Mouse (Mus musculus) liver, embryonic 16.5 days (tissue): ENCODE results near the gene Slc1a4. TPM values are rescaled to one million over a fixed set of nuclear protein-coding genes. Genes with fewer than 3 reads are reported as not detected.

Experiments used
- ATAC-seq: fragments of 200-750 bp; cut with Nextera tagmentation; 2 replicates; pipeline ENCODE4 v1.8.0; 2017; ENCODE audit warnings: low read depth, mild to moderate bottlenecking, moderate number of reproducible peaks, moderate library complexity
- H3K27ac ChIP-seq: fragments of 300-500 bp; sonication (generic); 2 replicates; pipeline ENCODE4 v1.5.1; 2014; ENCODE audit warnings: mild to moderate bottlenecking, low read length
- H3K27me3 ChIP-seq: fragments of 300-500 bp; sonication (generic); 2 replicates; pipeline ENCODE4 v1.6.1; 2014; ENCODE audit warnings: low read depth, low read length, mixed read lengths; ENCODE audit not compliant: control insufficient read depth, insufficient read depth
- H3K36me3 ChIP-seq: fragments of 300-500 bp; sonication (generic); 2 replicates; pipeline ENCODE4 v1.6.1; 2014; ENCODE audit warnings: mild to moderate bottlenecking; ENCODE audit not compliant: control insufficient read depth, insufficient read depth
- H3K4me1 ChIP-seq: fragments of 300-500 bp; sonication (generic); 2 replicates; pipeline ENCODE4 v1.6.1; 2014; ENCODE audit warnings: low read depth, low read length, mixed read lengths; ENCODE audit not compliant: control insufficient read depth
- H3K4me2 ChIP-seq: fragments of 300-500 bp; sonication (generic); 2 replicates; pipeline ENCODE4 v1.6.1; 2014; ENCODE audit warnings: low read depth, low read length, mixed read lengths
- H3K4me3 ChIP-seq: fragments of 300-500 bp; sonication (generic); 2 replicates; pipeline ENCODE4 v1.5.1; 2014; ENCODE audit warnings: low read depth, mild to moderate bottlenecking, low read length
- H3K9ac ChIP-seq: fragments of 300-500 bp; sonication (generic); 2 replicates; pipeline ENCODE4 v1.6.1; 2014; ENCODE audit warnings: low read depth, low read length
- H3K9me3 ChIP-seq: fragments of 300-500 bp; sonication (generic); replicated peaks from 2 replicates; pipeline ENCODE4 v1.6.1; 2016; ENCODE audit warnings: low read length; ENCODE audit not compliant: control insufficient read depth
- WGBS: fragments of 180-500 bp; shearing (Covaris S2); extraction: QIAGEN DNeasy Blood & Tissue Kit; methylation state at CpG from one replicate; pipeline ENCODE4 v1.1.7; 2014; ENCODE audit not compliant: insufficient replicate concordance; 5-methylcytosine and 5-hydroxymethylcytosine counted together
- polyA plus RNA-seq: library from polyadenylated mRNA; unstranded; fragments of >200 nt; fragmentation: Nextera tagmentation; extraction: Ambion mirVana; gene quantifications from 2 replicates; pipeline ENCODE4 v1.2.1, GENCODE M21; 2015

Gene Slc1a4
- polyA plus RNA-seq, 1 experiment from 2014 or later: 15.0 TPM

DNA sequence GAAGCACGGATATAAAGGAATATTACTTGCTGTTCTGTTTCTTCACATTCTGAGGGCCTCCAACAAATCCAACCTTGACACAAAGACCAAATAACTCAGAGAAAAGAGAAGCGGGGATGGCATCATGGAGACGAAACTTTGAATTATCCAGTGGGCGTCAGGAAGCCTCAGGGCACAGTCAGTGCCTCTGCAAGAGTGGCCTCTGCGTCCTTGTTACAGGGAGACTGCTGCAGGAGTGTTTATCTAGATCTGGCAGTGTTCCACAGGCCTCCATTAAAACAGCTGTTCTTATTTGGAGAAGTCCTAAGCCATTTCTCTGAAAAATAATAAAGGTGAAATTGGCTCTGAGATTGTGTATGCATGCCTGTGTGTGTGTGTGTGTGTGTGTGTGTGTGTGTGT is 51.5 kb downstream of the Slc1a4 start:
- Histone ChIP-seq H3K9ac (no peak overlapping the region), H3K27ac (no peak overlapping the region), H3K9me3 (no peaks in the 10 kb centered on the region), H3K4me1 (no peaks in the 10 kb centered on the region), H3K4me2 (no peak overlapping the region), H3K36me3 (no peaks in the 10 kb centered on the region), H3K4me3 (no peak overlapping the region), H3K27me3 (no peaks in the 10 kb centered on the region)
- ATAC-seq: no peak
- WGBS: 50% methylated on average over 5 of the region's 5 CpGs

GRCm38 (mm10) chr11:20278702-20279101 is 53.8 kb downstream of the Slc1a4 start:
- H3K36me3 ChIP-seq: no peaks in the 10 kb centered on the region
- no peak overlapping the region for H3K4me3 ChIP-seq
- 25% methylated on average over 5 of the region's 5 CpGs for WGBS
- no peaks in the 10 kb centered on the region for H3K27me3 ChIP-seq
- ATAC-seq: no peak
- H3K27ac ChIP-seq: no peak overlapping the region
- no peak overlapping the region for H3K9ac ChIP-seq
- H3K9me3 ChIP-seq: no peaks in the 10 kb centered on the region
- no peak overlapping the region for H3K4me2 ChIP-seq
- no peaks in the 10 kb centered on the region for H3K4me1 ChIP-seq

- H3K9ac ChIP-seq: no peak overlapping the region
- ATAC-seq: no peak
- H3K4me2 ChIP-seq: no peak overlapping the region
- H3K27ac ChIP-seq: no peak overlapping the region
- no peaks in the 10 kb centered on the region for H3K27me3 ChIP-seq
- H3K9me3 ChIP-seq: no peaks in the 10 kb centered on the region
- no peak overlapping the region for H3K4me3 ChIP-seq
- H3K4me1 ChIP-seq: no peaks in the 10 kb centered on the region
- no peaks in the 10 kb centered on the region for H3K36me3 ChIP-seq
- WGBS: 52% methylated on average over 2 of the region's 2 CpGs
Observed at GRCm38 (mm10) chr11:20277106-20277505, 55.4 kb downstream of the Slc1a4 start.

- Histone ChIP-seq H3K4me2 (no peak overlapping the region), H3K27me3 (no peaks in the 10 kb centered on the region), H3K4me1 (no peaks in the 10 kb centered on the region), H3K4me3 (no peak overlapping the region), H3K9me3 (no peaks in the 10 kb centered on the region), H3K27ac (no peak overlapping the region), H3K36me3 (no peaks in the 10 kb centered on the region), H3K9ac (no peak overlapping the region)
- ATAC-seq: no peak
- WGBS: 58% methylated on average over 2 of the region's 2 CpGs
Observed at GRCm38 (mm10) chr11:20275974-20276373, 56.5 kb downstream of the Slc1a4 start.

- 60% methylated on average over 6 of the region's 6 CpGs for WGBS
- Histone ChIP-seq H3K4me1 (no peaks in the 10 kb centered on the region), H3K9ac (no peak overlapping the region), H3K4me3 (no peak overlapping the region), H3K27me3 (no peaks in the 10 kb centered on the region), H3K27ac (no peak overlapping the region), H3K4me2 (no peak overlapping the region), H3K36me3 (no peaks in the 10 kb centered on the region), H3K9me3 (no peaks in the 10 kb centered on the region)
- no peak for ATAC-seq
Observed at GRCm38 (mm10) chr11:20269885-20270284, 62.6 kb downstream of the Slc1a4 start.

DNA sequence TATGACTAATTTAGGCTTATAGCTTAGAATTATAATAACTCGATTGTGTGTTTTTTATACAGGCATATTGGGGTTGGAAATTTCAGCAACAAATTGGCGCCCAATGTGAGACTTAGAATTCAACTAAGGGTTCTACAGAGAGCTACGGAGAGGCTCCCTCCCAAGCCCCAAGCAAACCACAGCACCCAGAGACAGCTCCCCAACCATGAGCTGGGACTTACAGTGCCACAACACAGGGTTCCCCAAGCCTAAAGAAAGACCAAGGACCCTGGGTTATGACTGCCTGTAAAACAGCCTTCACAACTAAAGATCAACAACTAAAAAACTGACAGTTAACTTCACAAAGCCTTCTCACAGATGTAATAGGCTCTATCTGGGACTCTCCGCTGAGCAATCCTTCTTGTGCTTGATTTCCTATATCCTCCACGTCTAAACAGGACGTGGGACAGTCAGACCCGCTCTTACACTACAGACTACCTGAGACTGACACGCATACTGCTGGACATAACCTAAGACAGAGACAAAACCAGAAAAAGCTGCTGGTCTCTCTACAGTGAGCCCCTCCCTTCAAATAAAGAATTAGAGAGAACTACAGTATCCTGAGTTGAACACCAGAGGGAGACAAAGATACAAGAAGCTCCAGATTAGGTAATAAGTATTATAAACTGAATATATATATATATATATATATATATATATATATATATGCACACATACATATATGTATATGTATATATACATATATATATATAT is 69.7 kb downstream of the Slc1a4 start:
- H3K9me3 ChIP-seq: no peaks in the 10 kb centered on the region
- no peak overlapping the region for H3K4me3 ChIP-seq
- H3K9ac ChIP-seq: no peak overlapping the region
- no peaks in the 10 kb centered on the region for H3K36me3 ChIP-seq
- no peaks in the 10 kb centered on the region for H3K4me1 ChIP-seq
- no peak for ATAC-seq
- 37% methylated on average over 8 of the region's 8 CpGs for WGBS
- H3K27ac ChIP-seq: no peak overlapping the region
- no peaks in the 10 kb centered on the region for H3K27me3 ChIP-seq
- H3K4me2 ChIP-seq: no peak overlapping the region

GRCm38 (mm10) chr11:20254791-20255190 is 77.7 kb downstream of the Slc1a4 start:
- Histone ChIP-seq H3K36me3 (no peaks in the 10 kb centered on the region), H3K27me3 (no peaks in the 10 kb centered on the region), H3K4me1 (peaks cover 1% of the 10 kb centered on the region), H3K27ac (no peak overlapping the region), H3K9ac (no peak overlapping the region), H3K4me3 (no peak overlapping the region), H3K4me2 (no peak overlapping the region), H3K9me3 (no peaks in the 10 kb centered on the region)
- no peak for ATAC-seq
- WGBS: 70% methylated on average over 4 of the region's 4 CpGs

GRCm38 (mm10) chr11:20253088-20253487 is 79.4 kb downstream of the Slc1a4 start:
- H3K27me3 ChIP-seq: no peaks in the 10 kb centered on the region
- no peaks in the 10 kb centered on the region for H3K9me3 ChIP-seq
- H3K4me2 ChIP-seq: no peak overlapping the region
- no peak overlapping the region for H3K27ac ChIP-seq
- no peak for ATAC-seq
- H3K4me3 ChIP-seq: no peak overlapping the region
- H3K9ac ChIP-seq: no peak overlapping the region
- WGBS: 53% methylated on average over 2 of the region's 2 CpGs
- peaks cover 11% of the 10 kb centered on the region for H3K4me1 ChIP-seq
- no peaks in the 10 kb centered on the region for H3K36me3 ChIP-seq
